Mouse (Mus musculus) right cerebral cortex, postnatal 14 days (tissue): Measurements from ENCODE around the gene Gpsm1.
A peak's percentile ranks its signal among the peaks of the same experiment; 100 is the strongest.

Experiments
- DNase-seq: peaks from one replicate; pipeline ENCODE4 v3.0.0; 2022

The Gpsm1 gene

GRCm38 (mm10) chr2:26315072-26315924, at the start of gene Gpsm1:
Gene Gpsm1, plus strand, starts transcription at chr2:26315515.
- DNase-seq, result peak; percentile 73

DNA sequence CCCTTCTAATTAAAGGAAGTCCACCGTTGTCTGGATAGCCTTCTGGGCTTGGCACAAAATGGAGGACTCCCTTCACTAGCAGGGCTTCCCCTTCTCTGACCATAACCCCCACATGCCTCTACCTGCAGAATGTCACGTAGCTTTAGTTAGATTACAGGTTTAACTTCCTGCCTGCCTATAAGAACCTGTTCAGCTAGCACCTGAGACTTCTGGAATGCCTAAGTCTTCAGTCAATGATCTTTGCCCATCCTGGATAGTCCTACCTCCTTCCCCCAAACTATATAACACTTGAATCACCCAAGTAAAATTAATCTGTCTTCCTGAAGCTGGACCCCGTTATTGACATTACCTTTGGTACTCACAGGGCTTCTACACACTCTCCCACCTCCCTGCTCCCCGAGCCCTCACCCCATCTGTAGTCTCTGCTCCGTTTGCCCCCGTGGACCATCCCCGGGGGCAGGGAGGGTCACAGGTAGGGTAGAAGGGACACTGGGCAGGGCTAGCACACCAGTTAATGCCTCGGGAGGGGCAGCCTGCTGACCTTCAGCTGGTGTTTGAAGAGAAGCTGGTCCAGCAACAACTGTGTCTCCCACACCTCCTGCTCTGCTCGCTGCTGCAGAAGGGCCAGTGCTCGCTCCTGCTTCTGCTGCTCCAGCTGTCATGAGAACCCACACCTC, 49.1 kb upstream of the Gpsm1 start:
- no peak for DNase-seq

DNA sequence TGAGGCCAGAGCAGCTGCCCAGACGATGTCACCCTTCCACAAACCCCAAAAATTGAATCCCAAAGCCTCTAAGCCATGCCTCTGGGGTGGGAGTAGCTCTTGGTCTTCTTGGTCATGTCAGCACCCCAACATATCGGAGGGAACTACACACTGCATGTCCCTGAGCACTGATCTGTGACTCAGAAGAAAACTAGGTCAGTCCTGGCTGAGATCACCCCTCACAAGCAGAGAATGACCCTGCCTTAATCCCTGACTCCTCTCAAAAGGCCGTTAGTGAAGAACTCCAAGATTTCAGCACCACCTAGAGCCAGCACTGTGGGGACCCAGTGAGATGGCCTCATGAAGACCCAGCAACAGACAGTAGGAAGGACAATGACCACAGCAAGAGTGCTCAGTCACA, 47.1 kb upstream of the Gpsm1 start:
- DNase-seq, result no peak

DNA sequence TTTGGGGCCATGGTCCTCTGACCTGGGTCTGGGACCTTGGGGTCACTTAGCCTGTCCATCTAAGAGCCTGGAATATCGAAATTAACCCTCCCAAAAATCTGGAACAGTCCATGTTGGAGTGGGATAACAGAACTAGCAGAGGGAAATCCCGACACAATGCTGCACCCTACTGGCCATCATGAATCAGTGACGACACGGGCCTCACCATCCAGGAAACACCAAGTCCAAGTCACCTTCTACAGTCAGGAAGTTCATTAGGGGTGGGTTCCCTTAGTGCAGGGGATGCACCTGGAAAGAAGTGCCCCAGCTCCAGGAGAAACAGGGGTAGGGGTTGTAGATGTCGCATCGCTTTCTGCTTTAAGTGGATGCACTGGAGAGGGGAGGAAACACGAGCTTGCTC, 41.7 kb upstream of the Gpsm1 start:
- DNase-seq, result peak; percentile 65

DNA sequence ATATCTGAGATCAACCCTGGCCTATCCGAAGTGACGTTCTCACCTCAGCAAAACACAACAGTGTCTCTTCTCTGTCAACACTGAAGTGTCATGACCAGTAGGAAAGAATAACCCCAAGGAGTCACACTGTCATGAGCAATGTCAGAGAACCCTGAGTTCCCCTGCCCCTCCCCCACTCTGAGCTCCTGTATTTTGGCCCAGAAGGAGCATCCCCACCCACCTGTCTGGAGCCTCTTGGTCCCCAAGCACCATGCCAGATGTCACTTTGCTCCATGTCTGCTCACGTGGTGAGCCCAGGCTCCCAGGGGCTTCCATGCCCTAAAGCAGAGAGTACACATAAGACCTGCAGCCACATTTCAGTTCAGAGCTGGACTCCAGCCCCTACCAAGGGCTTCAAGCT, 35.6 kb upstream of the Gpsm1 start:
- no peak for DNase-seq

- DNase-seq, result no peak
Observed at GRCm38 (mm10) chr2:26280594-26280993, 34.7 kb upstream of the Gpsm1 start.

- no peak for DNase-seq
Observed at GRCm38 (mm10) chr2:26285804-26286203, 29.5 kb upstream of the Gpsm1 start.

DNA sequence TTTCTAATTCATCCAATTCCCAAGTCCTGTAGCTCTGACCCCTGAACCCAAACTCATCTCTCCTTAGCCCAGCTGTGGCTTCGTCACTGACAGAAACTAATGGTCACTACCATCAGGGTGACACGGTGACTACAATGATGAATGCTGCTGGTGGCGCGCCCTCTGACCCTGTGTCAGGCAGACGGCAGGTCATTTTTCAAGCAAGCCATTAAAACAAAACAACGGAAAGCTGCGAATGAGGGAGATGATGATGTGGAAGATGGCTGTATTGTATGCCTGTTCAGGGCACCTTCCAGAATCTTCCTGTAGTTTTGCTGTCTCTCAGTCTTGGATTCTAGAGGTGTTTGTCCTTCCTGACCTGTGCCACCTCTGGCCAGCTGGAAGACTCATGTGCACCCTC, 28.9 kb upstream of the Gpsm1 start:
- DNase-seq, result no peak

- DNase-seq, result no peak
Observed at GRCm38 (mm10) chr2:26290133-26290532, 25.2 kb upstream of the Gpsm1 start.

DNA sequence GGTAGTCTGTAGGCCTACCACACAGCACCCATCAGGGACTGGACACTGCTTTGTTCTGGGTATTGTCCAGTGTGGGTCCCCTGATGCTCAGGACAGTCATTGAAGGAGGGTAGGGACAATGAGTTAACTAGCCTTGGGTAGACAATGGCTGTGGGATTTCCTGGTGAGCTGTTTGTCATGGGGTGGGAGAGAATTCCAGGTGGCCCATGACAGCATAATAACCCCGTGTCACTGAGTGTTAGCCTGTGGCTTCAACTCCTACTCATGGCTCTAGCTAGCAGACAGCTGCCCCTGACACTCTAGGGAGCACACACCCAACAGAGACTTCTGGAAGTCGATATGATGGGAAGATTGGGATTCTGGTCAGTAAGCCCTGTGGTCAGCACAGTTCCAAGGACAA, 20.9 kb upstream of the Gpsm1 start, which contains the start of gene Ccdc187:
TSS of gene Ccdc187 (minus strand) at position 101 of the 400 bp plus-strand sequence.
- no peak for DNase-seq

GRCm38 (mm10) chr2:26296606-26297195, 18.6 kb upstream of the Gpsm1 start:
- DNase-seq, result peak; percentile 71

DNA sequence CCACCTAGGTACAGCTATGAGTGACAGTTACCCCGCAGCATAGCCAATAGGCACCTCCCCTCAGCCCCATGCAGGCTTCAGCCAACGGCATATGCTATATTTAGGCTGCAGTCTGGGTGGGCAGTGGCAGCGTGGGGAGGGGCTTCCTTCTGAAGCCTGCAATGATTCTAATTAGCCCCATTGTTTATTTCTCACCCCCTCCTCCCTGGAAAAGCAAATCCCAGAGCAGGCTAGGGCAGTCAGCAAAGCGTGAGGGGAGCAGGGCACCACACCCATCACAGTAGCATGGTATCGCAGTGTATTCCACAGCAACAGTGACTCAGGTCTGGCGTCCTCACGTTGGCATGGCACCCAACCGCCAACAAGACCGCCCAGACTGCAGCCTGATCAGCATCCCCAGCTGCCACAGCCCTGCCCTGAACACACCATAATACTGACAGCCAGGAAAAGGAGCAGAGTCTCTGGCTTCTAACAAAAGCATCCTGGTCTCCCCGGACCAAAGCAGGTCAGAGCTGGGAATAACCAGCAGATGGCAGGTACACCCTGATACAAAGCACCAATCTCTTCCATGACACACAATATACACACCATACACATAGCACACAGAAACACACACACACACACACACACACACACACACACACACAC, 17.0 kb upstream of the Gpsm1 start:
- DNase-seq, result peak; percentile 76

DNA sequence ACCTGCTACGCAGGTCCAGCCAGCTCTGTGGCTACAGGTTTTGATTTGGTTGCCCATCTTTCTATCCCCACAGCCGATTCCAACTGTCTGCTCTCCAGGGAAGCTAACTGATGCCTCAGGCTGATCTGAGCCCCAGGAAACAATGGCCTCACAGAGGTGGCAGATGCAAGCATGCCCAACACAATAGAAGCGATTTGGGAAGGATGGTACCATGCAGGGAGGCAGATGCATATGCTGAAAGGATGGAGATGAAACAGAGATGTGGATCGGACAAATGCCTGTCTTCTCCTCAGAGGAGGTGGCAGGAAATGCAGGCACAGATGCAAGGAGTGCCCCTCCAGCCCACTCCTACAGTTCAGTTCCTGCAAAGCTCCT, 16.5 kb upstream of the Gpsm1 start:
- DNase-seq, result no peak

GRCm38 (mm10) chr2:26299336-26299735, 16.0 kb upstream of the Gpsm1 start:
- no peak for DNase-seq

GRCm38 (mm10) chr2:26300161-26300807, 15.0 kb upstream of the Gpsm1 start:
- DNase-seq, result no peak

- peak; percentile 87 for DNase-seq
Observed at GRCm38 (mm10) chr2:26300808-26301174, 14.5 kb upstream of the Gpsm1 start.

DNA sequence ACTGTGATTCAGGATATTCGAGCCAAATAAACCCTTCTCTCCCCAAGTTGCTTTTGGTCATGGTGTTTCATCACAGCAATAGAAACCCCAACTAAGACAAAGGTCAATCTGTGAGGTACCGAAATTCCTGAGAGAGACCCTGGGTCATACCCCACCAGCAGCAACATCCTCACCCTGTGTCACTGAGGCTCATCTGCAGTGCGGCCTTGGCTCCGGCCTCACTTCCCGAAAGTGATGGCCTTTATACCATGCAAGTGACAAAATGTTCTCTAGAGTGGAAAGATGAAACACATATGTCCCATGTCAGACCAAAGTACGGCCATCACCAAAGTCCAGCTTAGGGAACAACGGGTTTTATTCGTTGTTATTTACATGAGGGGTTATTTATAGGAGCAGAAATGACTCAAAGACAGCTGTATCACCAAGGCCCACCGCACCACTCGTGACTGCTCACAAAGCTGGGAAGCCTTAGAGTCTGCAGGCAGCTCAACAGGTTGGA, 13.3 kb upstream of the Gpsm1 start:
- DNase-seq, result no peak

- DNase-seq, result no peak
Observed at GRCm38 (mm10) chr2:26304711-26305110, 10.6 kb upstream of the Gpsm1 start.

GRCm38 (mm10) chr2:26305555-26305954, 9.8 kb upstream of the Gpsm1 start:
- no peak for DNase-seq

GRCm38 (mm10) chr2:26306702-26307101, 8.6 kb upstream of the Gpsm1 start:
- DNase-seq, result no peak

- no peak for DNase-seq
Observed at GRCm38 (mm10) chr2:26309739-26310138, 5.6 kb upstream of the Gpsm1 start.

DNA sequence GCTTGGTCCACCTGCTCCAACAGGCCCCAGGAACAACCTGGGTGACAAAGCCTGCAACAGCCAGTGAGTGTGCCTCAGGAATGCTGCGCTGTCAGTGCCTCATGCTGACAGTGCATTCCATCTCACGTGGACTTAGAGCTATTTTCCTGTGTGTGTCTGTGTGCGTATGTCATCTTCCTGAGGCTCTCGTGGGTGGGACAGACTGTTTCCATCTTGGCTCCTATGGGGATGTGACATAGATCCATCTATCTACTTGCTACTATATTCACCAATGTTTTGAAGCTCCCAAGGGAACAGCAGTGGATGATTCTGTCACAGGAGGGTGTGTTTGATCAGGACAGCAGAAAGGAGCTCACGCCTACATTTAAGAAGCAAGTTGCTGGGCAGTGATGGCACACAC, 3.4 kb upstream of the Gpsm1 start:
- no peak for DNase-seq

- DNase-seq, result no peak
Observed at GRCm38 (mm10) chr2:26312812-26313211, 2.5 kb upstream of the Gpsm1 start.
